Mouse (Mus musculus) left cerebral cortex, postnatal 36 days (tissue): ENCODE measurements at regions not wholly inside any gene's neighbourhood (a gene's known extent, or its start where the extent isn't known, plus 50 kb on each side); places are given as distances from the start of the nearest gene placed in this dataset.

ENCODE experiments used
- DNase-seq, 2 experiments: peaks; one replicate each; pipeline ENCODE4 v3.0.0; 2021 to 2022; ENCODE audit warnings: low spot score in 2 of 2, mixed read lengths in 1 of 2
- intact Hi-C: fragments of 180-260 bp; cut with DNase I; formaldehyde crosslinking; loops from one replicate; pipeline ENCODE4 v1.15.1; 2025

- no peak for DNase-seq
- intact Hi-C loops, result no loop called here
Measured at GRCm38 (mm10) chr1:104578123-104578522, 190.2 kb upstream of the Cdh20 start.

- DNase-seq, result no peak
- intact Hi-C loops, result no loop called here
Measured at GRCm38 (mm10) chr1:104584123-104584522, 184.2 kb upstream of the Cdh20 start.

- intact Hi-C loops, result no loop called here
- DNase-seq, result no peak
Measured at GRCm38 (mm10) chr1:104586985-104587384, 181.3 kb upstream of the Cdh20 start.

- intact Hi-C loops, result no loop called here
Measured at GRCm38 (mm10) chr1:104605301-104605700, 163.0 kb upstream of the Cdh20 start.

GRCm38 (mm10) chr1:104609409-104609808 lies 158.9 kb upstream of the Cdh20 start:
- no peak for DNase-seq
- intact Hi-C loops, result no loop called here

More at GRCm38 (mm10) chr1:104605301-104605700, 163.0 kb upstream of the Cdh20 start:
- DNase-seq, result no peak

- no peak for DNase-seq
- intact Hi-C loops, result no loop called here
Measured at GRCm38 (mm10) chr1:104617374-104617773, 151.0 kb upstream of the Cdh20 start.

- DNase-seq, result no peak
- intact Hi-C loops, result loop anchor here (10.0 kb wide), 1 partner anchor 325 kb away; no protein-coding TSS in a partner anchor
Measured at GRCm38 (mm10) chr1:104619805-104620375, 148.4 kb upstream of the Cdh20 start.

GRCm38 (mm10) chr1:104625528-104625927 lies 142.8 kb upstream of the Cdh20 start:
- intact Hi-C loops, result loop anchor here (10.0 kb wide), 1 partner anchor 319 kb away; no protein-coding TSS in a partner anchor
- no peak for DNase-seq

- no peak for DNase-seq
- intact Hi-C loops, result no loop called here
Measured at GRCm38 (mm10) chr1:104652405-104652804, 115.9 kb upstream of the Cdh20 start.
